ENCODE assay signal across 17 mouse cellular contexts in genomic region chr3:154393626-154394025, GRCm38 (mm10).
"Had no signal": no experiment of that assay in that cellular context is flagged by ENCODE, and none has a peak within 500 bp of the region (broad histone marks: within the 10 kb centered on the region; RNA-seq: fewer than 3 reads in every experiment).

No protein-coding gene starts in this region.

- H3K27ac ChIP-seq: midbrain, embryonic 13.5 days; neural tube, embryonic 13.5 days; neural tube, embryonic 15.5 days had no signal

- H3K9me3 ChIP-seq: midbrain, embryonic 13.5 days; neural tube, embryonic 13.5 days; neural tube, embryonic 15.5 days had no signal

- H3K4me3 ChIP-seq: midbrain, embryonic 13.5 days; myocyte; neural tube, embryonic 13.5 days; neural tube, embryonic 15.5 days had no signal

- H3K4me1 ChIP-seq: neural tube, embryonic 13.5 days; neural tube, embryonic 15.5 days had no signal

- DNase-seq: lung, adult 18-20 months; lung, embryonic 14.5 days; lung, postnatal 10 days; lung, postnatal 4 days; right cerebral cortex, adult 18-20 months; right cerebral cortex, postnatal 25 days; right cerebral cortex, postnatal 4 days; spleen, adult 18-20 months; thymus, adult 18-20 months; thymus, postnatal 14 days; thymus, postnatal 36 days had no signal

- ATAC-seq: midbrain, embryonic 13.5 days; midbrain, embryonic 16.5 days had no signal

- H3K36me3 ChIP-seq: midbrain, embryonic 13.5 days; neural tube, embryonic 13.5 days; neural tube, embryonic 15.5 days had no signal

- H3K9ac ChIP-seq: lung, embryonic 14.5 days; midbrain, embryonic 13.5 days; neural tube, embryonic 13.5 days; neural tube, embryonic 15.5 days had no signal

- H3K27me3 ChIP-seq: midbrain, embryonic 13.5 days; neural tube, embryonic 13.5 days; neural tube, embryonic 15.5 days had no signal

- H3K4me2 ChIP-seq: lung, embryonic 14.5 days; midbrain, embryonic 11.5 days; midbrain, embryonic 13.5 days; neural tube, embryonic 13.5 days; neural tube, embryonic 15.5 days had no signal
